ENCODE assay signal across 8 mouse cellular contexts in the genomic region with DNA sequence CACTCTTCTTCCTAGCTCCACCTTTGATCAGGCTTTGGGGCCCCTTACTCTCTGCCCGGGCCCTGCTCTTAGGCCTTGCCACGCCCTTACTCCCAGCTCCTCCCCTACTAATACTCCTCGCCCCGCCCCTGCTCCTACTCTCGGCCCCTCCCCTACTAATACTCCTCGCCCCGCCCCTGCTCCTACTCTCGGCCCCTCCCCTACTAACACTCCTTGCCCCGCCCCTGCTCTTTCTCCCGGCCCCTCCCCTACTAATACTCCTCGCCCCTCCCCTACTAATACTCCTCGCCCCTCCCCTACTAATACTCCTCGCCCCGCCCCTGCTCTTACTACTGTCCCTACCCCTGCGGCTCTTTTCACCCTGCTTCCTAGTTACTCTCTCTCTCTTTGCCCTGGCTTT. TPM values are rescaled to one million over a fixed set of nuclear protein-coding genes. Genes with fewer than 3 reads are reported as not detected.
DNase-seq lines count a peak whose midpoint lies in the region; ATAC-seq and TF ChIP-seq lines count a peak whose summit lies in the region.
"Not testable (repeated sequence)": the region's sequence is repeated elsewhere in the genome, so short reads cannot be mapped to it uniquely, and the experiment has no call there.

No protein-coding gene starts in this region.

- peak overlapping the region; percentile 66 for H3K27ac ChIP-seq in embryonic facial prominence, embryonic 13.5 days
- H3K27ac ChIP-seq in heart, adult 2 months = peak overlapping the region; percentile 84
- H3K27ac ChIP-seq in hindbrain, postnatal 0 days = peak overlapping the region; percentile 41; the same call in 1 of the 2 replicates
- not testable (repeated sequence) for H3K27ac ChIP-seq in limb, embryonic 13.5 days

- peaks cover 16% of the 10 kb centered on the region; the same call in 1 of the 2 replicates for H3K4me1 ChIP-seq in embryonic facial prominence, embryonic 13.5 days
- H3K4me1 ChIP-seq in heart, adult 2 months (ENCODE audit: control insufficient read depth, insufficient read depth, low read length); hindbrain, postnatal 0 days (ENCODE audit: insufficient read depth, low read length); limb, embryonic 13.5 days: not testable (repeated sequence)

- peak overlapping the region; percentile 45 for H3K4me3 ChIP-seq in embryonic facial prominence, embryonic 13.5 days
- peak overlapping the region; percentile 44 for H3K4me3 ChIP-seq in heart, adult 2 months
- H3K4me3 ChIP-seq in hindbrain, postnatal 0 days (ENCODE audit: low read length) = peak overlapping the region; percentile 38
- peak overlapping the region; percentile 41 for H3K4me3 ChIP-seq in limb, embryonic 13.5 days

- peak overlapping the region; percentile 57 for H3K4me2 ChIP-seq in embryonic facial prominence, embryonic 13.5 days
- peak overlapping the region; percentile 53 for H3K4me2 ChIP-seq in hindbrain, postnatal 0 days (ENCODE audit: low read depth, low read length)
- peak overlapping the region; percentile 59 for H3K4me2 ChIP-seq in limb, embryonic 13.5 days (replicated peaks)

- WGBS in embryonic facial prominence, embryonic 13.5 days = 16% methylated on average over 15 of the region's 15 CpGs
- 24% methylated on average over 12 of the region's 15 CpGs for WGBS in heart, adult 2 months
- 28% methylated on average over 15 of the region's 15 CpGs for WGBS in hindbrain, postnatal 0 days
- 29% methylated on average over 14 of the region's 15 CpGs for WGBS in limb, embryonic 13.5 days

- not testable (repeated sequence) for TF ChIP-seq EP300 in heart, adult 2 months (IDR thresholded peaks at IDR 0.05; ENCODE audit: insufficient read depth, low read depth, low read length)

- H3K9ac ChIP-seq in embryonic facial prominence, embryonic 13.5 days = 0 out of 2 replicates have a peak overlapping the region, but pooled peaks have one; percentile 36
- H3K9ac ChIP-seq in heart, adult 2 months (ENCODE audit: low read depth, low read length); hindbrain, postnatal 0 days (replicated peaks; ENCODE audit: low read length); limb, embryonic 13.5 days: not testable (repeated sequence)

- ATAC-seq in embryonic facial prominence, embryonic 13.5 days (ENCODE audit: insufficient number of reproducible peaks, insufficient read depth, low FRiP score, low TSS enrichment, low read depth) = not testable (repeated sequence)
- ATAC-seq in hindbrain, postnatal 0 days = peak; percentile 38; the same call in 1 of the 2 replicates
- ATAC-seq in limb, embryonic 13.5 days (ENCODE audit: low FRiP score, low read depth) = peak; percentile 34; the same call in 1 of the 2 replicates
- peak; percentile 53 for ATAC-seq in megakaryocyte, adult 5-6 weeks (ENCODE audit: poor library complexity, severe bottlenecking)

- not testable (repeated sequence) for H3K79me2 ChIP-seq in heart, adult 2 months (replicated peaks; ENCODE audit: control insufficient read depth, insufficient read depth, low read length)

- TF ChIP-seq CTCF in heart, adult 2 months (IDR thresholded peaks at IDR 0.05); hindbrain, postnatal 0 days (IDR thresholded peaks at IDR 0.05; ENCODE audit: low read depth): not testable (repeated sequence)

- H3K9me3 ChIP-seq in embryonic facial prominence, embryonic 13.5 days; hindbrain, postnatal 0 days (ENCODE audit: low read length); limb, embryonic 13.5 days: not testable (repeated sequence)

- DNase-seq in NIH3T3 (ENCODE audit: low read depth) = peak; percentile 83
- peak in 1 of 2 experiments; percentile 56 for DNase-seq in heart, adult 2 months
- not testable (repeated sequence) for DNase-seq in hindbrain, postnatal 0 days (ENCODE audit: low spot score)
- peak; percentile 42 for DNase-seq in ovary, postnatal 14 days (ENCODE audit: low spot score)
- DNase-seq in thymus, postnatal 4 days = peak; percentile 60

- intact Hi-C loops in heart, adult 2 months (cut with DNase I) = loop anchor here (1.0 kb wide), 1 partner anchor 20 kb away; no protein-coding TSS in a partner anchor

- TF ChIP-seq POLR2A in heart, adult 2 months (IDR thresholded peaks at IDR 0.05; ENCODE audit: insufficient read depth, low read depth, low read length) = not testable (repeated sequence)

- peaks cover 11% of the 10 kb centered on the region for H3K27me3 ChIP-seq in embryonic facial prominence, embryonic 13.5 days
- not testable (repeated sequence) for H3K27me3 ChIP-seq in heart, adult 2 months (ENCODE audit: control insufficient read depth, insufficient read depth, low read length); hindbrain, postnatal 0 days (ENCODE audit: insufficient read depth, low read length)
- peaks cover 16% of the 10 kb centered on the region for H3K27me3 ChIP-seq in limb, embryonic 13.5 days

- not testable (repeated sequence) for H3K36me3 ChIP-seq in embryonic facial prominence, embryonic 13.5 days; heart, adult 2 months (ENCODE audit: control insufficient read depth, insufficient read depth, low read length); hindbrain, postnatal 0 days (ENCODE audit: insufficient read depth, low read length); limb, embryonic 13.5 days

RNA-seq across cellular contexts. Expression of a gene that starts 2.8 kb away (rescaled TPM):
- 0.72 and 0.74 TPM in 2 replicates for polyA plus RNA-seq in embryonic facial prominence, embryonic 13.5 days (2015; fragmentation: Nextera tagmentation; extraction: Ambion mirVana)
- under 1 TPM; 0.30 to 0.34 TPM for total RNA-seq in heart, adult 2 months (2021)
- 1.0 and 2.4 TPM in 2 replicates for polyA plus RNA-seq in heart, adult 2 months (2012; rRNA removed)
- total RNA-seq in hindbrain, postnatal 0 days (2014; rRNA removed) = 1.8 and 2.4 TPM in 2 replicates
- polyA plus RNA-seq in hindbrain, postnatal 0 days (2015; fragmentation: Nextera tagmentation; extraction: Ambion mirVana) = 0.95 and 1.9 TPM in 2 replicates
- polyA plus RNA-seq in limb, embryonic 13.5 days (2015; fragmentation: Nextera tagmentation; extraction: Ambion mirVana) = 0.46 and 0.51 TPM in 2 replicates
- total RNA-seq in megakaryocyte, adult 5-6 weeks (2015) = 1.4 and 3.8 TPM in 2 replicates
- total RNA-seq in megakaryocyte, adult 5-6 weeks (2017) = 1.2 and 7.5 TPM in 2 replicates

RNA-seq across cellular contexts. Expression of a gene that starts 21.3 kb away (rescaled TPM):
- 1.4 and 1.8 TPM in 2 replicates for polyA plus RNA-seq in embryonic facial prominence, embryonic 13.5 days (2015; fragmentation: Nextera tagmentation; extraction: Ambion mirVana)
- 1 to 10 TPM; 2.9 to 3.2 TPM for total RNA-seq in heart, adult 2 months (2021)
- polyA plus RNA-seq in heart, adult 2 months (2012; rRNA removed) = 8.2 and 8.4 TPM in 2 replicates
- 5.2 and 6.1 TPM in 2 replicates for total RNA-seq in hindbrain, postnatal 0 days (2014; rRNA removed)
- polyA plus RNA-seq in hindbrain, postnatal 0 days (2015; fragmentation: Nextera tagmentation; extraction: Ambion mirVana) = 0.92 and 1.5 TPM in 2 replicates
- 1.9 and 2.3 TPM in 2 replicates for polyA plus RNA-seq in limb, embryonic 13.5 days (2015; fragmentation: Nextera tagmentation; extraction: Ambion mirVana)
- total RNA-seq in megakaryocyte, adult 5-6 weeks (2015) = 9.2 and 10.1 TPM in 2 replicates
- 14.5 and 14.6 TPM in 2 replicates for total RNA-seq in megakaryocyte, adult 5-6 weeks (2017)

RNA-seq across cellular contexts. Expression of a gene that starts 27.1 kb away (rescaled TPM):
- 110 and 111 TPM in 2 replicates for polyA plus RNA-seq in embryonic facial prominence, embryonic 13.5 days (2015; fragmentation: Nextera tagmentation; extraction: Ambion mirVana)
- total RNA-seq in heart, adult 2 months (2021) = 10 to 100 TPM; 63.6 to 74.6 TPM
- polyA plus RNA-seq in heart, adult 2 months (2012; rRNA removed) = 123 and 138 TPM in 2 replicates
- 125 and 131 TPM in 2 replicates for total RNA-seq in hindbrain, postnatal 0 days (2014; rRNA removed)
- 122 and 130 TPM in 2 replicates for polyA plus RNA-seq in hindbrain, postnatal 0 days (2015; fragmentation: Nextera tagmentation; extraction: Ambion mirVana)
- 123 and 124 TPM in 2 replicates for polyA plus RNA-seq in limb, embryonic 13.5 days (2015; fragmentation: Nextera tagmentation; extraction: Ambion mirVana)
- total RNA-seq in megakaryocyte, adult 5-6 weeks (2015) = 36.2 and 38.0 TPM in 2 replicates
- total RNA-seq in megakaryocyte, adult 5-6 weeks (2017) = 19.1 and 21.8 TPM in 2 replicates

RNA-seq across cellular contexts. Expression of a gene that starts 30.5 kb away (rescaled TPM):
- 252 and 273 TPM in 2 replicates for polyA plus RNA-seq in embryonic facial prominence, embryonic 13.5 days (2015; fragmentation: Nextera tagmentation; extraction: Ambion mirVana)
- 100 to 1,000 TPM; 103 to 116 TPM for total RNA-seq in heart, adult 2 months (2021)
- polyA plus RNA-seq in heart, adult 2 months (2012; rRNA removed) = 120 and 191 TPM in 2 replicates
- total RNA-seq in hindbrain, postnatal 0 days (2014; rRNA removed) = 320 and 323 TPM in 2 replicates
- polyA plus RNA-seq in hindbrain, postnatal 0 days (2015; fragmentation: Nextera tagmentation; extraction: Ambion mirVana) = 285 and 286 TPM in 2 replicates
- 270 and 272 TPM in 2 replicates for polyA plus RNA-seq in limb, embryonic 13.5 days (2015; fragmentation: Nextera tagmentation; extraction: Ambion mirVana)
- total RNA-seq in megakaryocyte, adult 5-6 weeks (2015) = 204 and 215 TPM in 2 replicates
- total RNA-seq in megakaryocyte, adult 5-6 weeks (2017) = 191 and 207 TPM in 2 replicates

RNA-seq across cellular contexts. Expression of a gene that starts 37.3 kb away (rescaled TPM):
- polyA plus RNA-seq in embryonic facial prominence, embryonic 13.5 days (2015; fragmentation: Nextera tagmentation; extraction: Ambion mirVana) = 2.2 and 4.4 TPM in 2 replicates
- total RNA-seq in heart, adult 2 months (2021) = 1 to 10 TPM; 1.5 to 2.0 TPM
- 0.98 and 1.00 TPM in 2 replicates for polyA plus RNA-seq in heart, adult 2 months (2012; rRNA removed)
- not detected in 2 replicates for total RNA-seq in hindbrain, postnatal 0 days (2014; rRNA removed)
- polyA plus RNA-seq in hindbrain, postnatal 0 days (2015; fragmentation: Nextera tagmentation; extraction: Ambion mirVana) = 0.91 and 1.4 TPM in 2 replicates
- polyA plus RNA-seq in limb, embryonic 13.5 days (2015; fragmentation: Nextera tagmentation; extraction: Ambion mirVana) = 1.7 and 2.0 TPM in 2 replicates
- not detected in 2 replicates for total RNA-seq in megakaryocyte, adult 5-6 weeks (2015)
- 0.37 and 2.4 TPM in 2 replicates for total RNA-seq in megakaryocyte, adult 5-6 weeks (2017)
